Mouse (Mus musculus): ENCODE results near the gene Galk2.

DNA sequence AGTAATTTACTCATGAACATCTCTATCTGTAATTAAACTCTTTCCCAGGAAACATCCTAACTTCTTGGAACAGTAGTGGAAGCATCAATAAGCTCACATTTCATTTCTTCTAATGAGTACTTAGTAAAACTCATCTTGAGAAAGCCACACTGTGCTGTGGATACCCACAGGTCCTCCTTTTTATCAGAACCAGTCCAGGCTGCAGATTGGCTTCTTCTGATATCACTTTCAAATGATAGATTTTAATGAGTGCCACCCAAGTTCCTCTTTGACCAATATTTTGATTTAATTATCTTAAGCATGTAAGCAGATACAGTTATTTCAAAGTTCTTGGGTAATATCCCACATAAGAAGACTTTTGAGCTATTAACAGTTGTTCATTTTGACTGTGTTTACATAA lies 55.8 kb downstream of the Galk2 start:
- no peak for TF ChIP-seq CTCF (IDR thresholded peaks at IDR 0.05; ENCODE audit: low read depth)
- no peak for TF ChIP-seq EP300 (IDR thresholded peaks at IDR 0.05; ENCODE audit: low read depth)

Data from liver, embryonic 14.5 days (tissue).